Mouse (Mus musculus) common myeloid progenitor, adult 5-6 weeks (primary cell): Measurements from ENCODE around the gene Lin7b. TPM values are rescaled to one million over a fixed set of nuclear protein-coding genes. Genes with fewer than 3 reads are reported as not detected.
"Not testable (repeated sequence)": the region's sequence is repeated elsewhere in the genome, so short reads cannot be mapped to it uniquely, and the experiment has no call there.

Experiments used
- ATAC-seq: replicated peaks from 2 replicates; pipeline ENCODE4 v1.8.0; 2016; ENCODE audit warnings: low read depth, mild to moderate bottlenecking, moderate TSS enrichment, inconsistent platforms; ENCODE audit not compliant: poor library complexity, severe bottlenecking
- total RNA-seq: library from RNA; stranded (forward); fragments of 200-1000, 187-1606 nt; gene quantifications from 2 replicates; pipeline ENCODE4 v1.2.3, GENCODE M21; 2017

Lin7b gene
- total RNA-seq, 1 experiment from 2014 or later, result 1.9 TPM

- not testable (repeated sequence) for ATAC-seq
Measured at GRCm38 (mm10) chr7:45396337-45396775, 26.0 kb upstream of the Lin7b start.

- peak; percentile 90 for ATAC-seq
Measured at GRCm38 (mm10) chr7:45395578-45396336, 25.4 kb upstream of the Lin7b start, which contains the start of gene Snrnp70. Gene Snrnp70, minus strand, starts transcription at chr7:45395742.

- ATAC-seq, result peak; percentile 64
Measured at GRCm38 (mm10) chr7:45395129-45395541, 24.8 kb upstream of the Lin7b start.

- no peak for ATAC-seq
Measured at GRCm38 (mm10) chr7:45386077-45386476, 15.7 kb upstream of the Lin7b start.

- ATAC-seq, result no peak
Measured at GRCm38 (mm10) chr7:45376057-45376456, 5.7 kb upstream of the Lin7b start.

GRCm38 (mm10) chr7:45374620-45375019, 4.2 kb upstream of the Lin7b start:
- ATAC-seq, result no peak

- ATAC-seq, result no peak
Measured at GRCm38 (mm10) chr7:45372371-45372770, 2.0 kb upstream of the Lin7b start.

- no peak for ATAC-seq
Measured at GRCm38 (mm10) chr7:45369836-45370474, 428 bp downstream of the Lin7b start.

GRCm38 (mm10) chr7:45369022-45369745, 1.2 kb downstream of the Lin7b start:
- no peak for ATAC-seq

- ATAC-seq, result no peak
Measured at GRCm38 (mm10) chr7:45368178-45368577, 2.2 kb downstream of the Lin7b start.

- peak; percentile 78 for ATAC-seq
Measured at GRCm38 (mm10) chr7:45367020-45367880, 3.1 kb downstream of the Lin7b start.

GRCm38 (mm10) chr7:45366652-45367019, 3.7 kb downstream of the Lin7b start, which contains the start of gene Ppfia3:
Gene Ppfia3, minus strand, starts transcription at chr7:45367019.
- ATAC-seq, result no peak

- ATAC-seq, result no peak
Measured at GRCm38 (mm10) chr7:45365742-45366651, 4.4 kb downstream of the Lin7b start.

GRCm38 (mm10) chr7:45363983-45364382, 6.4 kb downstream of the Lin7b start:
- no peak for ATAC-seq

GRCm38 (mm10) chr7:45362801-45363200, 7.6 kb downstream of the Lin7b start:
- 0 out of 2 replicates have a peak, but pooled peaks have one; percentile 12 for ATAC-seq

- ATAC-seq, result peak; percentile 81
Measured at GRCm38 (mm10) chr7:45361243-45361804, 9.1 kb downstream of the Lin7b start.

- no peak for ATAC-seq
Measured at GRCm38 (mm10) chr7:45360404-45361125, 9.8 kb downstream of the Lin7b start.

- ATAC-seq, result not testable (repeated sequence)
Measured at GRCm38 (mm10) chr7:45359081-45359480, 11.3 kb downstream of the Lin7b start.
